Mouse (Mus musculus) MEL (cell line): Measurements from ENCODE around the gene Dph1. TPM values are rescaled to one million over a fixed set of nuclear protein-coding genes. Genes with fewer than 3 reads are reported as not detected.

ENCODE experiments used
- DNase-seq: peaks from one replicate; pipeline ENCODE4 v3.0.0; 2011; ENCODE audit warnings: low read depth, low spot score
- H3K27ac ChIP-seq: 2 replicates; pipeline ENCODE4 v1.5.1; 2012; ENCODE audit warnings: low read depth, mild to moderate bottlenecking, control low read depth, low read length, moderate library complexity; ENCODE audit not compliant: control insufficient read depth
- H3K27me3 ChIP-seq, 2 experiments: fragments of 150-350 bp in 1 of 2; sonication (generic) in 1 of 2; 2 replicates each; pipeline ENCODE4 v1.6.1; 2012; ENCODE audit warnings: low read length in 2 of 2, mild to moderate bottlenecking in 2 of 2, improper control_type of control experiment in 1 of 2, moderate library complexity in 1 of 2; ENCODE audit not compliant: insufficient read depth in 2 of 2, control insufficient read depth in 1 of 2
- H3K36me3 ChIP-seq, 2 experiments: 2 replicates each; pipeline ENCODE4 v1.6.1; 2012 to 2014; ENCODE audit warnings: low read length in 2 of 2, improper control_type of control experiment in 1 of 2, inconsistent platforms in 1 of 2, mild to moderate bottlenecking in 1 of 2; ENCODE audit not compliant: insufficient read depth in 2 of 2, control insufficient read depth in 1 of 2
- H3K4me1 ChIP-seq, 2 experiments: fragments of 150-350 bp in 1 of 2; sonication (generic) in 1 of 2; 2 replicates each; pipeline ENCODE4 v1.6.1; 2012; ENCODE audit warnings: low read length in 2 of 2, improper control_type of control experiment in 1 of 2, mild to moderate bottlenecking in 1 of 2; ENCODE audit not compliant: insufficient read depth in 2 of 2, control insufficient read depth in 1 of 2
- H3K4me3 ChIP-seq, 2 experiments: fragments of 150-350 bp in 1 of 2; sonication (generic) in 1 of 2; 2 replicates each; pipeline ENCODE4 v1.5.1; 2012; ENCODE audit warnings: low read depth in 2 of 2, low read length in 2 of 2, mild to moderate bottlenecking in 2 of 2, moderate library complexity in 2 of 2, control low read depth in 1 of 2, improper control_type of control experiment in 1 of 2; ENCODE audit not compliant: control insufficient read depth in 1 of 2, insufficient read depth in 1 of 2
- H3K79me2 ChIP-seq: 2 replicates; pipeline ENCODE4 v1.6.1; 2012; ENCODE audit warnings: mild to moderate bottlenecking, low read length, moderate library complexity; ENCODE audit not compliant: control insufficient read depth, poor library complexity, insufficient read depth
- H3K9ac ChIP-seq: 2 replicates; pipeline ENCODE4 v1.6.1; 2012; ENCODE audit warnings: low read depth, mild to moderate bottlenecking, control low read depth, low read length, moderate library complexity; ENCODE audit not compliant: control insufficient read depth, poor library complexity, severe bottlenecking
- H3K9me3 ChIP-seq: fragments of 150-350 bp; sonication (generic); replicated peaks from 2 replicates; pipeline ENCODE4 v1.6.1; 2012; ENCODE audit warnings: mild to moderate bottlenecking, low read length, improper control_type of control experiment, moderate library complexity; ENCODE audit not compliant: insufficient read depth
- CHD2 ChIP-seq: IDR thresholded peaks from 2 replicates; pipeline ENCODE4 v1.6.1; 2011; ENCODE audit warnings: low read length, improper control_type of control experiment
- CTCF ChIP-seq, 3 experiments: IDR thresholded peaks in 2 of 3; conservative IDR thresholded peaks in 1 of 3; 2 replicates each; pipeline ENCODE4 v1.5.1; 2011 to 2012; ENCODE audit warnings: low read length in 3 of 3, low read depth in 2 of 3, mild to moderate bottlenecking in 2 of 3, improper control_type of control experiment in 1 of 3, inconsistent platforms in 1 of 3, mixed read lengths in 1 of 3, moderate library complexity in 1 of 3; ENCODE audit not compliant: control insufficient read depth in 1 of 3, insufficient read depth in 1 of 3, poor library complexity in 1 of 3, severe bottlenecking in 1 of 3
- ELF1 ChIP-seq: IDR thresholded peaks from 2 replicates; pipeline ENCODE4 v1.6.1; 2014; ENCODE audit warnings: low read depth, mild to moderate bottlenecking, inconsistent platforms, low read length, improper control_type of control experiment, moderate library complexity
- EP300 ChIP-seq, 2 experiments: IDR thresholded peaks; 2 replicates each; pipeline ENCODE4 v1.6.1; 2011; ENCODE audit warnings: improper control_type of control experiment in 2 of 2, low read length in 2 of 2, low read depth in 1 of 2, mild to moderate bottlenecking in 1 of 2
- MAZ ChIP-seq: IDR thresholded peaks from 2 replicates; pipeline ENCODE4 v1.6.1; 2012; ENCODE audit warnings: low read depth, mild to moderate bottlenecking, inconsistent platforms, low read length, improper control_type of control experiment
- MXI1 ChIP-seq: IDR thresholded peaks from 2 replicates; pipeline ENCODE4 v1.6.1; 2011; ENCODE audit warnings: mild to moderate bottlenecking, low read depth, low read length, improper control_type of control experiment
- MYB ChIP-seq: IDR thresholded peaks from 2 replicates; pipeline ENCODE4 v1.6.1; 2011; ENCODE audit warnings: mild to moderate bottlenecking, low read depth, low read length, improper control_type of control experiment
- MYC ChIP-seq: IDR thresholded peaks from 2 replicates; pipeline ENCODE4 v1.6.1; 2011; ENCODE audit warnings: low read depth, mild to moderate bottlenecking, low read length, improper control_type of control experiment, moderate library complexity
- NELFE ChIP-seq: IDR thresholded peaks from 2 replicates; pipeline ENCODE4 v1.6.1; 2011; ENCODE audit warnings: low read depth, low read length, improper control_type of control experiment
- RAD21 ChIP-seq: IDR thresholded peaks from 2 replicates; pipeline ENCODE4 v1.6.1; 2011; ENCODE audit warnings: mild to moderate bottlenecking, low read depth, low read length, improper control_type of control experiment
- RCOR1 ChIP-seq: IDR thresholded peaks from 2 replicates; pipeline ENCODE4 v1.6.1; 2012; ENCODE audit warnings: low read depth, mild to moderate bottlenecking, inconsistent platforms, low read length, improper control_type of control experiment
- SIN3A ChIP-seq: IDR thresholded peaks from 2 replicates; pipeline ENCODE4 v1.6.1; 2012; ENCODE audit warnings: low read length, improper control_type of control experiment, inconsistent platforms
- SMC3 ChIP-seq: IDR thresholded peaks from 2 replicates; pipeline ENCODE4 v1.6.1; 2011; ENCODE audit warnings: low read depth, low read length, improper control_type of control experiment
- USF1 ChIP-seq: IDR thresholded peaks from 2 replicates; pipeline ENCODE4 v1.6.1; 2014; ENCODE audit warnings: low read depth, mild to moderate bottlenecking, inconsistent platforms, low read length, improper control_type of control experiment, moderate library complexity
- USF2 ChIP-seq, 2 experiments: IDR thresholded peaks; 2 replicates each; pipeline ENCODE4 v1.6.1; 2011 to 2012; ENCODE audit warnings: improper control_type of control experiment in 2 of 2, low read length in 2 of 2, borderline replicate concordance in 1 of 2, inconsistent platforms in 1 of 2, low read depth in 1 of 2, mild to moderate bottlenecking in 1 of 2; ENCODE audit not compliant: insufficient read depth in 1 of 2
- ZC3H11A ChIP-seq: IDR thresholded peaks from 2 replicates; pipeline ENCODE4 v1.6.1; 2012; ENCODE audit warnings: low read depth, mild to moderate bottlenecking, inconsistent platforms, low read length, improper control_type of control experiment
- ZKSCAN1 ChIP-seq: IDR thresholded peaks from 2 replicates; pipeline ENCODE4 v1.6.1; 2012; ENCODE audit warnings: low read depth, mild to moderate bottlenecking, inconsistent platforms, low read length, improper control_type of control experiment, moderate library complexity
- ZMIZ1 ChIP-seq: IDR thresholded peaks from 2 replicates; pipeline ENCODE4 v1.6.1; 2012; ENCODE audit warnings: low read depth, mild to moderate bottlenecking, inconsistent platforms, low read length, improper control_type of control experiment, moderate library complexity
- polyA plus RNA-seq, 2 experiments: library from polyadenylated mRNA; stranded (reverse) in 1 of 2; unstranded in 1 of 2; fragments of >175 nt in 1 of 2; fragments of >200 nt in 1 of 2; gene quantifications; 2 replicates each; pipeline versions ENCODE4 v1.2.1 to v1.2.4; 2012; ENCODE audit warnings: low replicate concordance in 2 of 2, low read depth in 1 of 2; ENCODE audit not compliant: insufficient read length in 2 of 2, insufficient read depth in 1 of 2, missing spikeins in 1 of 2
- total RNA-seq: library from RNA; depleted of rRNA; stranded (reverse); fragments of 300-350 nt; gene quantifications from 2 replicates; pipeline ENCODE4 v1.2.3, GENCODE M21; 2012

Gene Dph1
- total and polyA plus RNA-seq, 3 experiments = 58.4 to 59.5 TPM; not detected in 1

GRCm38 (mm10) chr11:75232434-75232833 lies 41.4 kb upstream of the Dph1 start:
- no peaks in the 10 kb centered on the region for H3K27me3 ChIP-seq

DNA sequence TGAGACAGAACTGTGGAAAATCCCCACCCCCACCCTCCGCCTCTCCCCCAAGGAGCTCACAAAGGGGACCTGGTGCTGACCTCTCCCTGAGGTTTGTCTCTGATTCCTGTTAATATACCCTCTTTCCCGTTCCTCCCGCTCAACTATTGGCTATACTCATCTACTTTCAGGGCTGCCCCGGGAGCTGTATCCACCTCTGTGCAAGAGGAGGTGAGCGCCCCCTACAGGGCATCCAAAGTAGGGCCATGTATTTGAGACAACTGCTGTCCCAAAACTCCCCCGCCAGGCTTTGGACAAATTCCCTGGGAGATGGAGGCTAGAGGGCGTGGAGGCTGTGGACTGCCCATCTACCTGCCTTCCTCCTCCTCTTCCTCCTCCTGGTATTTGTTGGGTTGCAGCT lies 40.7 kb upstream of the Dph1 start:
- Histone ChIP-seq H3K27me3 (no peaks in the 10 kb centered on the region), H3K9me3 (no peaks in the 10 kb centered on the region), H3K27ac (no peak overlapping the region), H3K79me2 (no peaks in the 10 kb centered on the region), H3K9ac (no peak overlapping the region), H3K36me3 (no peaks in the 10 kb centered on the region), H3K4me1 (peaks cover 0 to 10% of the 10 kb centered on the region in 2 experiments; a peak in 2 of 4 replicates), H3K4me3 (no peak overlapping the region)
- DNase-seq = peak; percentile 85
- TF ChIP-seq SMC3 (peak; percentile 65), MYB (no peak), CTCF (IDR thresholded peaks at IDR 0.05 in 2 of 3, conservative IDR thresholded peaks at IDR 0.05 in 1 of 3; ENCODE audit: control insufficient read depth in 1 of 3, insufficient read depth in 1 of 3, low read depth in 2 of 3, low read length in 3 of 3, poor library complexity in 1 of 3, severe bottlenecking in 1 of 3) (peak; percentile 88 to 95 (median 89)), RAD21 (peak; percentile 70), ZC3H11A (peak; percentile 20; the same call in 1 of the 2 replicates), ZMIZ1 (no peak)

More at GRCm38 (mm10) chr11:75232434-75232833, 41.4 kb upstream of the Dph1 start:
- Histone ChIP-seq H3K36me3 (no peaks in the 10 kb centered on the region), H3K4me3 (no peak overlapping the region), H3K9ac (no peak overlapping the region), H3K79me2 (no peaks in the 10 kb centered on the region), H3K9me3 (no peaks in the 10 kb centered on the region), H3K27ac (no peak overlapping the region), H3K4me1 (peaks cover 0 to 10% of the 10 kb centered on the region in 2 experiments; a peak in 2 of 4 replicates)
- TF ChIP-seq SMC3 = no peak
- TF ChIP-seq MYB = no peak
- no peak for TF ChIP-seq CTCF (IDR thresholded peaks at IDR 0.05 in 2 of 3, conservative IDR thresholded peaks at IDR 0.05 in 1 of 3; ENCODE audit: control insufficient read depth in 1 of 3, insufficient read depth in 1 of 3, low read depth in 2 of 3, low read length in 3 of 3, poor library complexity in 1 of 3, severe bottlenecking in 1 of 3)
- TF ChIP-seq RCOR1 = no peak
- TF ChIP-seq NELFE = no peak
- no peak for TF ChIP-seq ELF1
- no peak for TF ChIP-seq ZKSCAN1
- no peak for TF ChIP-seq ZMIZ1
- TF ChIP-seq MXI1 = no peak
- TF ChIP-seq EP300 (IDR thresholded peaks at IDR 0.05; ENCODE audit: low read depth in 1 of 2, low read length in 2 of 2) = no peak
- TF ChIP-seq MAZ = no peak
- no peak for TF ChIP-seq USF1
- no peak for TF ChIP-seq USF2 (IDR thresholded peaks at IDR 0.05; ENCODE audit: borderline replicate concordance in 1 of 2, insufficient read depth in 1 of 2, low read depth in 1 of 2, low read length in 2 of 2)
- TF ChIP-seq CHD2 = no peak
- no peak for TF ChIP-seq SIN3A
- TF ChIP-seq MYC = no peak
- no peak for DNase-seq
